Mouse (Mus musculus) liver, adult (tissue): ENCODE measurements around the gene Gm49394.

Source experiments
- GATA4 ChIP-seq: IDR thresholded peaks from 2 replicates; pipeline ENCODE4 v1.6.1; 2014; ENCODE audit warnings: mild to moderate bottlenecking, low read length; ENCODE audit not compliant: insufficient replicate concordance

Gene Gm49394

DNA sequence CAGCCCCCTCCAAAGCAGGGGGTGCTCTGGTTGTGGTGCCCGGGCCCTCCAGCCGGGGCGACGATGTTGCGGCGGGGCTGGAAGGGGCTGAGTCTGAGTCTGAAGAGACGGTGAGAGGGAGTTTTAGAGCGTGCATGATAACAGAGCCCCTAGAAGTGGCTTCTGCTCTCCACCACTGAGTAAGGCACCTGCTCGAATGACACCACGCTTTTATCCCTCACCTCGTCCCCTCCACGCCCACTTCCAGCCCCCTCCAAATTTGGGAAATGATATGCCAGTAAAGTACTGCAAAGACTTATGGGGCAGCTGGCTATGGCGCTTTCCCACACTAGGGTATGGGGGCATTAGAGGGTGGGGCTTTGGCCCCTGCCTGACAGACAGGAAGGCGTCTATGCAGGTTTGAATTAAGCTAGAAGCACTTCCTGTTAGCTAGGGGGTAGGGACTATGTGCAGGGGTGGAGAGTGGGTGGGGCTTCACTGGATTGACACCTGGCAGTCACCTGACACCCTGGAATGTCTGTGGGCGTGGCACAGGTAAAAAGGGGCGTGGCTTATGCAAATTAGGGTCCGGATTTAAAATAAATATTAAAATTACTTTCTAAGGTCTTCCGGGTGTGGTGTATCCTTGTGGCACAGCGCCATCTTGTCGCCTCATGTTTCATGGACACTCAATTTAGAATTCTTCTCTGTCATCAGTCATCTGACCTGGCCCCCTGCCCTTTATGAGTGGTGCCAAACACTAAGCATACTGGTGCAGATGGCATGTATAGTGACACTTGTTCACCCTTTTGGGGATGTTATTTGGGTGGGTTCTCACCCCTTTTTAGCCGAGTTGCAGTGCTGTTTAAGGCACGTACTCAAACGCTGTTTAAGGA is at the start of gene Gm49394:
Gene Gm49394, minus strand, starts transcription at position 192 of the 875 bp plus-strand sequence.
- TF ChIP-seq GATA4 = no peak

DNA sequence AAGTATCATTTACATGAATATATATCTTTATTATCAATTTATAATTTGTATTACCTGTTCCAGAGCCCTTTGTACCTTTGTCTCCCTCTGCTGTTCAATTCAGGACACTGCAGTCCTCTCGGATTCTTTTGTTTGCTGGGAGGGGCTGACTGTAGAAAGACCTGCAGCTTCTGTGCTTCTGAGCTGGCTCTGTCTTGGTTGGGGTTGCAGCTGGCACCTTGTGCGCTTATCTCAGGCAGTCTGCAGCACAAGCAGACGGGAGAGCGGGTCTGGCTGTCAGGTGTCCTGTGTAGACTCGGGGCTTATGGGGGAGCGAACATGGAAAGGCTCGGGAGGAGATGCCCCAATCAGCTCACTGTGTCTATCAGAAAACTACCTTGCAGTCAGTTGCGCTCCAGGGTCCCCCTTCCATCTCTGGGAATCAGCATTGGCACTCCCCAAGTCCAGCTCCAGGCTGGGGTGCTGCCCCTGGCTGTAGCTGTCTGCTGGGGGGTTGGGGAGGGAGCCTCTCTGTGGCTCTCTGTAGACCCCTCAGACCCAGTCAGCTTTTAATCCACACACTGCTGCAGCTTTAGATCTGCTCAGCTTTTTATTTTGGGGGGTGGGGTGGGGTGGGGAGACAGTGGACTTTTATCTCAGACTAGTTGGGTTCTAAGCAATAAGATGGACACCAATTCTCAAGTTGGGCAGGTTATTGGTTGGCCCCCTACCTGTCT is 45.2 kb upstream of the Gm49394 start:
- no peak for TF ChIP-seq GATA4

DNA sequence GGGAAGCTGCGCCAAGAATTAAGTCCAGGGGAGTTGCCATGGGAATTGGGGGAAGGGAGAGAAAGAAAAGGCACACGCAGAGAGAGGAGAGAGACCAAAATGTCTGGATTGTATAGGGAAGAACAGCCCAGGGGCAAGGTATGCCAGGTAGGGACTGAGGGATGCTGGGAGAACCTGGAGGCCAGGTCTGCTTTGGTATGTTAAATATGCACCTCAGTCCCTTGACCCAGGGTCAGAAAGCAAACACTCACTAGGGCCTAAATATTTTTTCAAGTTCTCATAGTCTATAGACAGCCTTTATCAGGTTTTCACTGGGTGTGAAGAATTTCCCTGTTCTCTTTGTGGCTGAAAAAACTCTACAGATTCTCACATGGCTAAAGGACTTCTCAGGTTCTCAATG is 37.1 kb upstream of the Gm49394 start:
- no peak for TF ChIP-seq GATA4

DNA sequence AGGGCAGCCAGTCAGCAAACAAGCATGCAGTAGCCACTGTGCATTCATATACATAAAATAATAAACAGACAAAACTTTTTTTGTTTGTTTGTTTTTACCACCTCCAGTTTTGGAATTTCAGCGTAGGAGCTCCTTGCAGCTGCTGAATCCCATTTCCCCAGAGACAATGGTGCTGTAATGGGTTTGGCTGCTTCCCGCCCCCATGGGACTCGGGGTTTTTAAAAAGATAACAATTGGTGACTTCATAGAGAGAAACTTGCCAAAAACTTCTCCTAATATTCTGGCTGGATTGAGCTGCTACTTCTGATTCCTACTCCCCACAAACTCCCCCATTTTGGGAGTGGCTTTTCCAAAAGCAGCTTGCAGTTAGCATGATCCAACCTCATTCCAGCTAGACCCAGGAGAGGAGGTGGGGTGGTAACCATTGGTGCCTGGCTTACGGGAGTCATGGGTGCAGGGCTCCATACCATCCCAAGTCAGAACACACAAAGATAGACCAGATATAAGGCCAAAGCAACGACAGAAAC is 29.7 kb upstream of the Gm49394 start:
- no peak for TF ChIP-seq GATA4

DNA sequence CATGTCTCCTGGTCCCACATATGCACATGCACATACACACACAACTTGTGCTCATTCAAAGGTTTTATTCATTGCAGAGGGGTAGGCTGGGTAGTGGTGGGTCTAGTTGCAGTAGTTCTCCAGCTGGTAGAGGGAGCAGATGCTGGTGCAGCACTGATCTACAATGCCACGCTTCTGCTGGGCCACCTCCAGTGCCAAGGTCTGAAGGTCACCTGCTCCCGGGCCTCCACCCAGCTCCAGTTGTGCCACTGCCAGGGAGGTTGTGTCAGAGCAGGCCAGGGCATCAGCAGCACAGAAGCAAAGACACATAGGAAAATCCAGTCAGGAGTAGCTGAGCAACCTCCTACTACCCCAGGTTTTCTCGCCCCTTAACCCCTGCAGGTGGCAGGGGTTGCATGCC is 8.9 kb upstream of the Gm49394 start:
- no peak for TF ChIP-seq GATA4

DNA sequence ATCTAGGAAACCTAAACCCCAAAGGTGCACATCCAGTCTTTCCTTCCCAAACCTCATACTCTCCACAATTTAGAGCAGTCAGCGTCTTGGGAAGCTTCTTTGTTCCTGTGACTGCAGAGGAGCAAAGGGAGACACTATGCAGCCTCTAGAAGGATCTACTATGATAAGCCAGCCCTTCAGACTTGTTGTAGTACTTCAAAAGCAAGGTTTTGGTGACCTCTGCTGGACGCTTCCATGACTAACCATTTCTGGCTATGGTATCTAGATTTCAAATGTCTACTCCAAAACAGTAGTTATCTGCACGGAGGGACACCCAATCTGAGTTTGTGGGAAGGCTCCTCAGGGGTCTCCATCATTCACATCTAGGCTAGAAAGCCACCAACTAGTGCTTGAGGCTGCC is 5.9 kb upstream of the Gm49394 start:
- TF ChIP-seq GATA4 = no peak

DNA sequence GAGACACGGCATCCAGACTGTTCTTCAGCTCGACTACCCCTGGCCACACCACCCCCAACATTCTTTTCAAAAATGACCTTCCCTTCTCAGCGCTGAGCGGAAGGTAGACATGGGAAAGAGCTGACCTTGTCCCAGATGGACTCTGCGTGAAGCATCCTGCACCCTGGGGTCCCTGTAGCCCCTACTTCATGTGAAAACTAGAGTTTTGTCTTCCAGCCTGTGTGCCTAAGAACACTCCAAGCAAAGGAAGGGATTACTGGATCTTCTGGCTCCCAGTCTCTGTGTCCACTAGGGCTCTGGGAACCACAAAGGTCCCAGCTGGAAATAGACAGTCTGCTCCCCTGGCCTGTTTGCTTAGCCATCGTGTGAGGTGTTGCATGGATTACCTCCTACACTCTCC is 5.4 kb upstream of the Gm49394 start:
- no peak for TF ChIP-seq GATA4

DNA sequence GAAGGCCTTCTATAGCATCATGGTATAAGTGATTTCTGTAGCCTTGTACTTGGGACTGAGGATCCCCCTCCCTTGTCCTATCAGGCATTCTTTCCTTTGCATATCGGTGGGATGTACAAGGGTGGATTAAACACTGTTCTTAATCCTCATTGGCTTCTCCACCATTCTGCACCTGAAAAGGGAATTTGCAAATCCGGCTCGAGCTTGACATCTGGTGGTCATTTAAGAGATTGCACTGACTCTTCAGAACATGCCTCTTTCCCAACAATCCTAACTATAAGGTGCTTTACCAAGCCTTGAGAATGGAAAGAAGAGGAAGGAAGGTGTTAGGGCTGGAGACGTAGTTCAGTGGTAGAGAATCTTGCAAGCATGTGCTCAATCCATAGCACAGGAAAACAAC is 2.4 kb upstream of the Gm49394 start:
- TF ChIP-seq GATA4 = no peak

DNA sequence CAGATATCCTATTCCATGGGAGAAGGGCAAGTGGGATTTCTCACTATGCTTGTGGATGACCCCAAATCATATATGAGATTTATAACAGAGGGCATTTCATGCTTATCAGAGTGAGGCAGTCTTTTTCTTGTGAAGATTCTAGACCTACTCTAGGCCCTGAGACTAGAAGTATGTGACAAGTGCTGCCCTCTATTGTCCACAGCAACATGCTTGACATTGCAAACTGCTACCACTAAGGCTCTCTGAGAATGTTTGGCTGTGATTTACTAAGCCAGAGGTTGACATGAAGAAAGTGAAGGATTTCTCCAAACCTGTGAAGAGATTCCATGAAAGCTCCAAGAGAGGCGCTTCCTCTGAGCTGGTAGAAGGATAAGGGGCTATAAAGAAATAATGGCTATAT is 1.3 kb upstream of the Gm49394 start:
- TF ChIP-seq GATA4 = no peak

DNA sequence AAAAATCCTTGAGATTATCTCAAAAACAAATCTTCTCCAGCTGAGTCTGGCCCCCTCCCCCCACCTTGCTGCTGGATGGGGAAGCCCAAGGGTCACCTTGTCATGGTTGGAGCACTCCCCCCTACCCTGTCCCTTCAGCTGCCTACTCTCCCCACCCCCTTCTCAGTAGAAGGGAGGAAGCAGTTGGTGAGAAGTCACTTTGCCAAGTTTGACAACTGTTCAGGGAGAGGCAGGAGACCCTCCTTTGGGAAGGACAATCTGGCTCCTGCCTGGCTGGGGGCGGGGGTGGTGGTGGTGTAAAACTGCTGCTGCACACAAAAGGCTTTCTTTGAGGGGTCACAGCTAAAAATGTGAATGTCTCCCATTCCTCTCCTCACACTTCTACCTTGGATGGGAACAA is 1.4 kb downstream of the Gm49394 start:
- TF ChIP-seq GATA4 = no peak

DNA sequence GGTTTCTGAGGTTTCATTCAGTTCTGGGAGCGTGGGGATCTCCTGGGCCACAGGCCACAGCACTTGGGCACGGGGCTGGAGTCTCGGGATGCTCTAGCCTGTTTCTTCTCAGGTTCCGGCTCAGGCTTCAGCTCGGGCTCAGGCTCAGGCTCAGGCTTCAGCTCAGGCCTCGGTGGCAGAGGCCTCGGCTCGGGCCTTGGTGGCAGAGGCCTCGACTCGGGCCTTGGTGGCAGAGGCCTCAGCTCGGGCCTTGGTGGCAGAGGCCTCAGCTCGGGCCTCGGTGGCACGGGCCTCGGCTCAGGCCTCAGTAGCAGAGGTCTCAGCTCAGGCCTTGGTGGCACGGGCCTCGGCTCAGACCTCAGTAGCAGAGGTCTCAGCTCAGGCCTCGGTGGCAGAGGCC is 2.2 kb downstream of the Gm49394 start:
- TF ChIP-seq GATA4 = no peak

DNA sequence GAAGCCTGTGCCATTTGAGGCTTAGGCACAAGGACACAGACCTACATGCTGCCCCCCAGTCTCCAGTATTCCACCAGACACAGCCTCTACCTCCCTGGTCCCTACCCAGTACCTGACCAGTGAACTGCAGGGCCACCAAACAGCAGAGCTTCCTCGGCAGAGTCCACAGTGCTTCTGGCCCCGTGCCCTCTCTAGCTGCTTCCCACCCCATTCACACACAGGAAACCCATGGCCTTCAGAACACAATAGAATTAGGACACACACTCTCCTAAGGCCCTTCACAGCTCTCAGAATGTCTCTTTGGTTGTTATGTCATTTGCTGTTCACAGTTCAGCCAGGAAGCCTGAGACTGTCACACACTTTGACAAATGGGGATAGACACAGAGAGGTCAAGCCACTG is 3.1 kb downstream of the Gm49394 start, which contains the start of gene Igf2:
Gene Igf2, minus strand, starts transcription at position 158 of the 400 bp plus-strand sequence.
- no peak for TF ChIP-seq GATA4

DNA sequence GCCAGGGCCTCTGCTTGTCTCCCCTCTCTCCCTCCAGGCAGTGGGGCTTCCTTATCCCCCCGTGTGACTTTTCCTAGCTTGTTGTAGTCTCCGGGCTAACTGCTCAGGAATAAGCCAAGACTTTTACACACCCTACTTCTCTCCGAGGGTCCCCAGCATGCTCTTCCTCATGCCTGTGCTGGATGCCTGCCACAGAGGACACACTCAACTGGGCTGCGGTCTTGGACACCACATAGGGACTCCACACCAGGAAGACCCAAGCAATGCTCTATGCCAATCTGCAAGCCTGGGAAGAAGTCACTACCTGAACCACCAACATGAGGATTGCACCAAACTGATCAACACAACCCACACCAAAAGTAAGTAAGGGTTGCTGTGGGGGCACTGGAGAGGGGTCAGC is 3.6 kb downstream of the Gm49394 start:
- TF ChIP-seq GATA4 = no peak

DNA sequence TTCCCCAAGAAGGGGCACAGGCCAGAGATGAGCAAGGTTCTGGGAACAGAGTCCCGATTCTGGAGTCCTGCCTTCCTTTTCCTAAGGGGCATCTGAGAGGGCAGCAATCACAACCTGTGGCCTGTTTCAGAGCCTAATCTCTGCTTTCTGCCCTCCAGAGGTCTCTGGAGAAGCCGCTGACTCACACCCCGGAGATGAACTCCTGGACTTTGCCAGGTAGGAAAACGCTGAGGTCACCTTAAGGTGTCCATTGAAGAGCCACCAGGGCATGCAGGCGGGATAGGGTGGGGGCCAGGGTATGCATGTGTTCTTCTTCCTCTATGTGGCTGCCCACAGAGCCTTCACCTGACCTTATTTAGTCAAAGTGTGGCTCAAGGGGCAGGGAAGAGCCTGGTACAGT is 4.4 kb downstream of the Gm49394 start:
- TF ChIP-seq GATA4 = no peak

DNA sequence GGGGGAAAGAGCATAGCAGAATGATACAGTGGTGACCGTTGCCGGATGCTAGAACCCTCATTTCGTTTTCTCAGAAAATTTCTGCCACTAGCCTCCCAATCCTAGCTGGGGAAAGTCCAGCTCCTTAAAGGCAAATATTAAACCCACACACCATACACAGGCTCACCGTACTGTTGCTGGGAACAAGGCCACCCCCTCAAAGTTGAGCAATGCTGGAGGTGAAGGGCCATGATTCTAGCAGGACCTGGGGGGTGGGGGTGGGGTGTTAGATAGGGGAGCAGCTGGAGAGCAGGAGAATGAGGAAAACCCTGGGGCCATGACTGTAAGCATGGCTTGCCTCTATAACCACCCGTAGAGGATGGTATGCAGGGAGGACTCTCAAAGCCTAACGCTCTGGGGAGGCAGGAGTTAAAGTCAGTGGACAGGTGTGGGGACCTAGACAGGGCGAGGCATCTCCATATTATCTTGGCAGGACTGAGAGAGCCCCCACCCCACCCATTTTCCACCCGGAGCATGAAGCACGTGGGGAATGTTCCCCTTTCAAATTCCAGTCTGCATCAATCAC is 5.2 kb downstream of the Gm49394 start:
- no peak for TF ChIP-seq GATA4

DNA sequence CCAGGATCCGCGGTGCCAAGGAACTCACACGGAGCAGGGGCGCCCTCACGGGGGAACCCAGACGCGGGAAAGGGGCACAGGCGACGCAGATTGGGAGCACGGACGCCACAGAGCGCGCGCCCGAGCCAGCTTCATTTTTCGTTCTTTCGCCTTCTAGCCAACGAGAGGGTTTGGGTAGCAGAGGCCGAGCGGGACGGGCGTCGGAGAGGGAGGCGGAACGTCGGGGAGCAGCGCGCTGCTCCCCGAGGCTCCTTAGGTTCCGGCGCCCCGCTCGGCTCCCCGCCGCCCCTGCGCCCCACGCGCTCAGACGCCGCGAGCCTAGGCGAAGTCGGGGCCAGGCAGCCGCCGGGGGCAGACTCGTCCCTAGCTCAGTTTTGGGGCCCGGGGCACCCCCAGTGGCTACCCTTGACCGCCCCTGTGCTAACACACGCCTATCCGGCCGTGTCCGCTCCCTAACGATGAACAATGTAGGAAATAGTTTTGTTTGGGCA is 5.8 kb downstream of the Gm49394 start:
- no peak for TF ChIP-seq GATA4
